Mouse (Mus musculus): Measurements from ENCODE around the gene Fus.
A peak's percentile ranks its signal among the peaks of the same experiment; 100 is the strongest.
"Not testable (repeated sequence)": the region's sequence is repeated elsewhere in the genome, so short reads cannot be mapped to it uniquely, and the experiment has no call there.

The Fus gene

GRCm38 (mm10) chr7:127967004-127967921, at the start of gene Fus:
Gene Fus (plus strand): TSS chr7:127967457.
- DNase-seq = peak; percentile 90 to 94

GRCm38 (mm10) chr7:127918203-127918602, 49.1 kb upstream of the Fus start:
- peak in 1 of 2 experiments; percentile 80 for DNase-seq

- peak in 1 of 2 experiments; percentile 45 for DNase-seq
These were observed 48.0 kb upstream of the Fus start for GRCm38 (mm10) chr7:127919290-127919689.

- peak in 1 of 2 experiments; percentile 64 for DNase-seq
These were observed 45.7 kb upstream of the Fus start for GRCm38 (mm10) chr7:127921516-127921915.

- no peak for DNase-seq
These were observed 44.6 kb upstream of the Fus start for GRCm38 (mm10) chr7:127922451-127923275.

GRCm38 (mm10) chr7:127923714-127924113, 43.5 kb upstream of the Fus start:
- no peak for DNase-seq

- DNase-seq = peak; percentile 92 to 93
These were observed 42.0 kb upstream of the Fus start for GRCm38 (mm10) chr7:127925252-127925651.

GRCm38 (mm10) chr7:127926066-127926465, 41.2 kb upstream of the Fus start:
- DNase-seq = peak; percentile 86 to 91

GRCm38 (mm10) chr7:127926846-127927245, 40.4 kb upstream of the Fus start:
- peak; percentile 85 for DNase-seq

- no peak for DNase-seq
These were observed 39.5 kb upstream of the Fus start for GRCm38 (mm10) chr7:127927726-127928125.

- no peak for DNase-seq
These were observed 38.7 kb upstream of the Fus start for GRCm38 (mm10) chr7:127928596-127928995.

GRCm38 (mm10) chr7:127929923-127930322, 37.3 kb upstream of the Fus start, which contains the start of gene Prss8:
Gene Prss8 (minus strand): TSS chr7:127930104.
- DNase-seq = peak; percentile 95 to 96

GRCm38 (mm10) chr7:127930636-127931035, 36.6 kb upstream of the Fus start:
- DNase-seq = no peak

- peak; percentile 79 to 81 for DNase-seq
These were observed 35.7 kb upstream of the Fus start for GRCm38 (mm10) chr7:127931351-127932135.

- peak; percentile 58 to 70 for DNase-seq
These were observed 34.8 kb upstream of the Fus start for GRCm38 (mm10) chr7:127932273-127933031.

GRCm38 (mm10) chr7:127934075-127934474, 33.2 kb upstream of the Fus start:
- no peak for DNase-seq

- peak; percentile 96 for DNase-seq
These were observed 32.1 kb upstream of the Fus start for GRCm38 (mm10) chr7:127935028-127935722.

- DNase-seq = no peak
These were observed 31.5 kb upstream of the Fus start for GRCm38 (mm10) chr7:127935748-127936159.

- no peak for DNase-seq
These were observed 30.9 kb upstream of the Fus start for GRCm38 (mm10) chr7:127936216-127936884.

GRCm38 (mm10) chr7:127942097-127942496, 25.2 kb upstream of the Fus start:
- DNase-seq = not testable (repeated sequence)

- DNase-seq = no peak
These were observed 22.6 kb upstream of the Fus start for GRCm38 (mm10) chr7:127944614-127945013.
